Mouse (Mus musculus) frontal cortex, postnatal 25 days (tissue): ENCODE measurements at regions not wholly inside any gene's neighbourhood (a gene's known extent, or its start where the extent isn't known, plus 50 kb on each side); places are given as distances from the start of the nearest gene placed in this dataset.

Source experiments
- DNase-seq, 2 experiments: peaks; one replicate each; pipeline ENCODE4 v3.0.0; 2022; ENCODE audit warnings: low spot score in 2 of 2

DNA sequence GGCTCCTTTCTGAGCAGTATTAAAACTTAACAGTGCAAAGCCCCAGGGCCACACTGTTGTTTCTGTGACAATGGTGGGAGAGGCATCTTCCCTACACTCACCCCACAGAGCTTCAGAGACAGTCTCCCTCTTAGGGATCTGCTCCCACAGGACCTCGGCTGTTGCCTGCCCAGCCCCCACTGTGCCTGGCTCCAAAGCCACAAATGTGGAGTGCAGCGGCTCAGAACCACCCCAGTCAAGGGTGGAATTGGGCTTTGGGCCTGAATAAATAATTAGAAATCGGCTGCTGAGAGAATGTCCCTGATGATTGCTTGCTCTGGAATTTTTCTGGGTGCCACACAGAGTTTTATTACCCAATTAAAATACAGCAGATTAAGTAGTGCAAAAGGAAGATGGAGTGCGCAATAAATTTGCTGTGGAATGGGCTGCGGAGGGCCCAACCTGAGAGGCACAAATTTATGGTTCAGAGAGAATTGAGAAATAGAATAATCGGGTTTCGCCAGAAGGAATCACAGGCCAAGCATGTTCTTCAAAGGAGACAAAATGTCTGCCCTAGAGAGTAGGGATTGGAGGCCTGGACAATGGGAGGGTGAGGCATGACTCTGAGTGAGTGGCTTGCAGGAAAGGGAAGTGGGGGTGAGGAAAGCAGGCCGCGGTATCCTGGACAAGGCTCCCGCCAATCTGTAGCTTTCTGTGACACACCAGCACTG lies 56.4 kb downstream of the Cd24a start:
- DNase-seq, result no peak

- no peak for DNase-seq
Measured at GRCm38 (mm10) chr10:43641169-43641945, 63.3 kb downstream of the Cd24a start.

- no peak for DNase-seq
Measured at GRCm38 (mm10) chr10:43646326-43646725, 68.2 kb downstream of the Cd24a start.

DNA sequence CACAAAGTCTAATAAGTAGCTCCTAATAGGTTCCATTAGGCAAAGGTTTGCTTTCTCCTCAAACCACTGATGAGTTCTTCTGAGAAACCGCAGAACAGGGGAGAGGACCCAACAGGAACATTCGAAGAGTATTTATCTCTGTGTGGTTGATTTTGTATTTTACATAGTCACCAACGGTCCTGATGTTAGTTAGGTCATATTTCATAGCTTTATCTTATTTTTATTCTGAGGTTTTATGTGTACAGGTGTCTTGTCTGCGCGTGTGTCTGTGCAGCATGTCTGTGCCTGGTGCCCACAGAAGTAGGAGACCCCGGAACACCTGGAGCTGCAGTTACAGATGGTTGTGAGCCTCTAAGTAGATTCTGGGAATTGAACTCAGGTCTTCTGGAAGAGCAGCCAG lies 68.9 kb downstream of the Cd24a start:
- no peak for DNase-seq

DNA sequence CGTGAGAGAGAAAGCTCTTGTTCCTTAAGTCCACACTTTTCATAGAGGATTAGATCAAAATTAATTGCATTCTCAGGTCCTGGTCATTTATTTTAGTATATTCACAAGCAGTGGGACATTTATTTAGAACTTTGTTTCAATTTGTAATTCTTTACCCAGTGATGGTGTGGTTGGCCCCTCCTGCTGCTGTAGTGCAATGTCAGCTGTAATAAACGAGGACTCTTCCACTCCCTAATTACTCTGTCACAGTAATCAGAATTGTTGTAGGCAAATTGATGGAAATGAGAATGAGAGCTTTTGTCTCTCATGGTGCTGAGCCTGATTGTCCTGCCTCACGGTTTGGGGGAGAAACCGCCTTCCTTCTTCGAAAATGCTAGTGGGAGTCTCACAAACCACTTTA lies 70.1 kb downstream of the Cd24a start:
- DNase-seq, result no peak

DNA sequence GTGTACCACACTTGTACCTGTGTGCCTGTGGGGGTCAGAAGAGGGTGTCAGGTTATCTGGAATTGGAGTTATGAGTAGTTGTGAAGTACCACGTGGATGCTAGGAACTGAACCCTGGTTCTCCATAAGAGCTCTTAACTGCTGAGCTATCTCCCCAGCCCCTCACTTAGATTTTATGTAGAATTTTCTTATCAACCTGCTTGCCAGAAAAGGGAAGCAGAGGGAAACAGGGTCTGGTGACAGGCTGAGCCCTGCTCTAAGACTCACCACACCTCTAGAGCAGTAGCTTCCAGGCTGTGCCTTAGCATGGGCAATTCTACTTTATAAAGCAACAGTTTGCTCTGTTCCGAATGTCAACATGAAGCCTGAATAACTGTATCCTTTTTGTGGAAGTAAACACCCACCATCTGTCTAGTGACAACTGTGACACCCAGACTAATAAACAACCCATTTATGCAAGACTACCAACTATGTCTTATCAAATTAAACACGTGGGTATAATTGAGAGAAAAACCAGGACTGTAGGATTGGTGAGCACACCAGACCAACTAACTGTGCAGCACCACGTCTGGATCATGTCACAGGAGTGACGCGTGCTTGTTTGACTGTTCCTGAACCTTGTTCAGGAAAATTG lies 70.8 kb downstream of the Cd24a start:
- no peak for DNase-seq

DNA sequence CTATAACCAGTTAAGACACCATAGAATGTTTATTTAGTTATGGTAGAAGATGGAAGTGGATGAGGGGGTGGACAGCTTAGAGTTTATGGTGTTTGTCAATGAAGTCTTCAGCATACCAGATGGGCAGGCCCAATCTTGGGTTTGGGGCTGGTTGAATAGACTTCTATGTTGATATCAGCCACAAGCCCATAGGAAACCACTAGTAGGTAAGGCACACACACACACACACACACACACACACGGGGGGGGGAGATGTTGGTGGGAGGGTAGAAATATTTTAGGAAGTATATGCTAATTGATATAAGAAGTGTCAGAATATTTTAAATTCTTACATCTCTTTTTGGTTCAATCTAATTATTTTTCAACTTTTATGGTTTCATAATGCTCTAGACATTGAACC lies 72.4 kb downstream of the Cd24a start:
- DNase-seq, result no peak

DNA sequence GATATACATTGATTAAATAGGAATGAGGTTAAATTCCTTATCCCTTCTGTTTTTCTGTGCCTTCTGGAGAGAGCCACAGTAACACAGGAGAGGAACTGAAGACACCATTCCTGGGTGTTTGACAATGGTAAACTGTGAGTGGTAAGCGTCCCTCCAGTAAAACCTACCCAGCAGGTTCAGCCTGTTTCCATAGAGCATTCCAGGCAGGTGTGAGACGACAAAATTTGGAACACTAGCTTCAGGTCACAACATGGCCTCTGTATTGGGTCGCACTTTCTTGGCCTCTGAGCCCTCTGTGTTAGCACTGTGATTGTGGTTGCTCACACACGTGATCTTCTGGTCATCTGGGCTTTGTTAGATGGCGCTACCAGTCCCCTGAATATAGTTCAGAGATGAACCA lies 73.4 kb downstream of the Cd24a start:
- DNase-seq, result no peak

GRCm38 (mm10) chr10:43651915-43652314 lies 73.8 kb downstream of the Cd24a start:
- DNase-seq, result no peak

GRCm38 (mm10) chr10:43655082-43655671 lies 77.1 kb downstream of the Cd24a start:
- DNase-seq, result no peak

DNA sequence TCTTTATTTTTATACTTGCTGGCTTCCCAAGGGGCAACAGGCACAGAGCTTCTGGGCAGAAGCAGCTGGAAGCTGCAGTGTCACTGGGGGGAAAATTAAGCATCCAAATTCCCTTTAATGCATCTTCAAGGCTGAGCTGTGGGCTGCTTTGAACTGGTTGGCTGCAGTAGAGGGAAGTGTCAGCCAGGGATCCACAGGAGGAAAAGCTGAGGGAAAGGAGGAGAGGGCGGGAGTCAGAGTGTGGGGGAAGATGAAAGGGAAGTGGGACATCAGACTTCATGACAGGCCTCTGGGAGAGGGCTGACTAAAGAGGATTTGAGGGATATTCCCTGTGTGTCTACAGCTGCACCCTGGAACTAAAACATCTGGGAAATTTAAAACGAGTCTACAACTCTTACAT lies 77.6 kb downstream of the Cd24a start:
- DNase-seq, result no peak

DNA sequence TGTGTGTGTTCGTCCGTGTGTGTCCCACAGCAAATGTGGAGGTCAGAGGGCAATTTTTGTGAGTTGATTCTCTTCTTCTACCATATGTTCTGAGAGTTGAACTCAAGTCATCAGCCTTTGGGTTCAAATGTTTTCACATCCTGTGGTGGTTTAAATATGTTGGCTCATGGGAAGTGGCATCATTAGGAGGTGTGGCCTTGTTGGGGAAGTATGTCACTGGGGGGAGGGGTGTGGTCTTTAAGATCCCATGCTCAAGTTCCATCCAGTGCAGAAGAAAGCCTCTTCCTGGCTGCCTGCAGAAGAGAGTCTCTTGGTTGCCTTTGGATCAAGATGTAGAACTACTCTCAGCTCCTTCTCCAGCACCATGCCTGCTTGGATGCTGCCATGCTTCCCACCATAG lies 78.1 kb downstream of the Cd24a start:
- no peak for DNase-seq

GRCm38 (mm10) chr10:43657501-43658225 lies 79.6 kb downstream of the Cd24a start:
- no peak for DNase-seq

DNA sequence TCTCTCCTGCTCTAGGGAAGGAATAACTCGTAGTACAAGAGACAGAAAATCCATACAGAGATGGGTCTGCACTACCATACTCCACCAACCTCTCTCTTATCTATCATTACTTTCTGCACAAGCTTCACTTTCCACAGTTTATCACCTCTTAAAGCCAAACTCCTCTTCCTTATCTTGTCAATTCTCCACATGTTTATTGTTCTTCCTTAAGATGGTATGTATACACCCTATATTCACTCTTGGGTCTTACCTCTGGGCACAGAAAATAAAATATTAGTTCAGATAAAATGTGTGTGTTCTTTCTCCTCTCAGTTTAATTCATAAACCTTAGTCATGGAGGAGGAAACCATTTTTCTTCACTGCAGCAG lies 80.1 kb downstream of the Cd24a start:
- DNase-seq, result no peak

DNA sequence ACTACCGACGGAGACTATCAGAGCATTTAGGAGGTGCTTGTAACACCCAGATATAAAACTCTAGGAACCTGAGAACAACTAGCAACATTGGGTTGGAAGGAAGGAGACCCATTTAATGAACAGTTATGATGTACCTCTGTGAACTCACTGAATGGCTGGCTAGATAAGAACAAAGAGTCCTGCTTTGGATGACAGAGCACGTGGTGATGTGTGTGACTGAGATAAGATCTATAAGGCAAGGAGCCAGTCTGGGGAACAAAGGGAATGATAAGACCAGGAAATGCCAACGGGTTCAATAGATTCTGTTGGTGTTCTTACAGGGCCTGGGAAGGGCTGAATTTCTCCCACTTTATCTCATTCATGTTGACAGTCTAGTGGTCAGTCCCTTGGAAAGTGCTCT lies 86.8 kb downstream of the Cd24a start:
- no peak for DNase-seq

- no peak for DNase-seq
Measured at GRCm38 (mm10) chr10:43666262-43667085, 88.4 kb downstream of the Cd24a start.

GRCm38 (mm10) chr10:43667086-43667690 lies 89.1 kb downstream of the Cd24a start:
- DNase-seq, result no peak

- no peak for DNase-seq
Measured at GRCm38 (mm10) chr10:43667732-43668247, 89.7 kb downstream of the Cd24a start.

GRCm38 (mm10) chr10:43669471-43669870 lies 91.4 kb downstream of the Cd24a start:
- no peak for DNase-seq

DNA sequence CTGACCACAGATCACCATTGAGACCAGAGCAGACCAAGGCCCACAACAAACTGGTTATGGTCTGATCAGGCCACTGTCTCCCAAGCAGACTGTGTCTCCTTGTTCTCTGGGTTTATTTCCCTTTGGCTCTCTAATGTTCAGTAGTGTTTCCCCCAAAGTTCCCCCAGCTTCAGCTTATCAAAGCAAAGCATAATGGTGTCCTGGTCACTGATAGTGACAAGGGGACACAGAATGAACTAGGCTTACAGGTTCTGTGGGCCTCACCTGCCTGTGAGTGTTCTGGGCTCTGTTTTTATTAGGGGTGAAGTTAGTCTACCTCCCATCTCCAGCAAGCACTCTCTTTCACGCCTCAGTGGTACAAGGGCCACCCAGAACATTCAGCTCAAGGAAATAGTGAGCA lies 92.7 kb downstream of the Cd24a start:
- no peak for DNase-seq
